Mouse (Mus musculus): ENCODE data around the gene Plekhh2. TPM values are rescaled to one million over a fixed set of nuclear protein-coding genes. Genes with fewer than 3 reads are reported as not detected.
"Not testable (repeated sequence)": the region's sequence is repeated elsewhere in the genome, so short reads cannot be mapped to it uniquely, and the experiment has no call there.

Plekhh2 gene
- total RNA-seq, 2 experiments from 2014 or later, result 0.32 TPM; not detected in 1

GRCm38 (mm10) chr17:84510961-84511639 lies 595 bp upstream of the Plekhh2 start:
- peak; percentile 9; the same call in 1 of the 2 replicates for ATAC-seq (replicated peaks; ENCODE audit: poor library complexity, severe bottlenecking)

GRCm38 (mm10) chr17:84512516-84513085 lies 906 bp downstream of the Plekhh2 start:
- ATAC-seq (replicated peaks; ENCODE audit: poor library complexity, severe bottlenecking), result peak; percentile 10; the same call in 1 of the 2 replicates

GRCm38 (mm10) chr17:84515901-84516300 lies 4.2 kb downstream of the Plekhh2 start:
- ATAC-seq (replicated peaks; ENCODE audit: poor library complexity, severe bottlenecking), result no peak

GRCm38 (mm10) chr17:84519346-84519745 lies 7.7 kb downstream of the Plekhh2 start:
- ATAC-seq (replicated peaks; ENCODE audit: poor library complexity, severe bottlenecking), result no peak

GRCm38 (mm10) chr17:84520057-84520456 lies 8.4 kb downstream of the Plekhh2 start:
- ATAC-seq (replicated peaks; ENCODE audit: poor library complexity, severe bottlenecking), result no peak

GRCm38 (mm10) chr17:84529356-84529755 lies 17.7 kb downstream of the Plekhh2 start:
- no peak for ATAC-seq (replicated peaks; ENCODE audit: poor library complexity, severe bottlenecking)

GRCm38 (mm10) chr17:84530202-84530796 lies 18.6 kb downstream of the Plekhh2 start:
- ATAC-seq (replicated peaks; ENCODE audit: poor library complexity, severe bottlenecking), result no peak

GRCm38 (mm10) chr17:84532909-84533499 lies 21.3 kb downstream of the Plekhh2 start:
- ATAC-seq (replicated peaks; ENCODE audit: poor library complexity, severe bottlenecking), result no peak

- no peak for ATAC-seq (replicated peaks; ENCODE audit: poor library complexity, severe bottlenecking)
Observed at GRCm38 (mm10) chr17:84533841-84534240, 22.1 kb downstream of the Plekhh2 start.

- no peak for ATAC-seq (replicated peaks; ENCODE audit: poor library complexity, severe bottlenecking)
Observed at GRCm38 (mm10) chr17:84534632-84535031, 22.9 kb downstream of the Plekhh2 start.

- no peak for ATAC-seq (replicated peaks; ENCODE audit: poor library complexity, severe bottlenecking)
Observed at GRCm38 (mm10) chr17:84535226-84535625, 23.5 kb downstream of the Plekhh2 start.

GRCm38 (mm10) chr17:84537301-84537700 lies 25.6 kb downstream of the Plekhh2 start:
- ATAC-seq (replicated peaks; ENCODE audit: poor library complexity, severe bottlenecking), result no peak

GRCm38 (mm10) chr17:84537966-84538365 lies 26.3 kb downstream of the Plekhh2 start:
- ATAC-seq (replicated peaks; ENCODE audit: poor library complexity, severe bottlenecking), result no peak

- peak; percentile 56; the same call in 1 of the 2 replicates for ATAC-seq (replicated peaks; ENCODE audit: poor library complexity, severe bottlenecking)
Observed at GRCm38 (mm10) chr17:84540603-84541002, 28.9 kb downstream of the Plekhh2 start.

GRCm38 (mm10) chr17:84550902-84551877 lies 39.5 kb downstream of the Plekhh2 start:
- ATAC-seq (replicated peaks; ENCODE audit: poor library complexity, severe bottlenecking), result no peak

- no peak for ATAC-seq (replicated peaks; ENCODE audit: poor library complexity, severe bottlenecking)
Observed at GRCm38 (mm10) chr17:84552230-84552629, 40.5 kb downstream of the Plekhh2 start.

GRCm38 (mm10) chr17:84564264-84564663 lies 52.6 kb downstream of the Plekhh2 start:
- ATAC-seq (replicated peaks; ENCODE audit: poor library complexity, severe bottlenecking), result not testable (repeated sequence)

GRCm38 (mm10) chr17:84565762-84566161 lies 54.1 kb downstream of the Plekhh2 start:
- ATAC-seq (replicated peaks; ENCODE audit: poor library complexity, severe bottlenecking), result no peak

GRCm38 (mm10) chr17:84566773-84567555 lies 55.3 kb downstream of the Plekhh2 start:
- ATAC-seq (replicated peaks; ENCODE audit: poor library complexity, severe bottlenecking), result peak; percentile 76

Measured in granulocyte monocyte progenitor cell, adult 5-6 weeks (primary cell).